ENCODE assay signal across 8 mouse cellular contexts in genomic region chr17:35263523-35263883, GRCm38 (mm10). TPM values are rescaled to one million over a fixed set of nuclear protein-coding genes. Genes with fewer than 3 reads are reported as not detected.
DNase-seq lines count a peak whose midpoint lies in the region; ATAC-seq and TF ChIP-seq lines count a peak whose summit lies in the region.

No protein-coding gene starts in this region.

- H3K4me2 ChIP-seq in forebrain, embryonic 16.5 days (ENCODE audit: low read length): peak overlapping the region; percentile 89
- peak overlapping the region; percentile 97 for H3K4me2 ChIP-seq in limb, embryonic 12.5 days
- H3K4me2 ChIP-seq in neural tube, embryonic 12.5 days (replicated peaks): peak overlapping the region; percentile 96

- TF ChIP-seq CTCF in spleen, adult 2 months (IDR thresholded peaks at IDR 0.05; ENCODE audit: extremely low read depth, insufficient read depth, insufficient read length, insufficient replicate concordance): no peak

- no peak for TF ChIP-seq POLR2A in spleen, adult 2 months (IDR thresholded peaks at IDR 0.05; ENCODE audit: low read depth, low read length)

- ATAC-seq in forebrain, embryonic 16.5 days: no peak
- ATAC-seq in limb, embryonic 12.5 days (ENCODE audit: insufficient number of reproducible peaks, insufficient read depth, low FRiP score, low TSS enrichment, low read depth): no peak
- ATAC-seq in neural tube, embryonic 12.5 days (ENCODE audit: low FRiP score, low read depth): peak; percentile 45
- no peak for ATAC-seq in activated CD4-positive, CD25-positive, alpha-beta regulatory T cell, adult 4 months

- no peak for DNase-seq in spleen, adult 2 months (ENCODE audit: low read depth in 1 of 2, low spot score in 2 of 2)
- DNase-seq in spleen, postnatal 36 days (ENCODE audit: low spot score in 2 of 2): no peak
- DNase-seq in spleen, postnatal 14 days (ENCODE audit: low spot score in 2 of 2): no peak
- no peak for DNase-seq in urinary bladder, postnatal 25 days (ENCODE audit: low spot score)

- H3K9me3 ChIP-seq in forebrain, embryonic 16.5 days (ENCODE audit: control insufficient read depth, low read length): no peaks in the 10 kb centered on the region
- no peaks in the 10 kb centered on the region for H3K9me3 ChIP-seq in limb, embryonic 12.5 days
- H3K9me3 ChIP-seq in neural tube, embryonic 12.5 days: no peaks in the 10 kb centered on the region

- under 1% methylated on average over 31 of the region's 31 CpGs for WGBS in spleen, adult 2 months
- under 1% methylated on average over 26 of the region's 31 CpGs for WGBS in forebrain, embryonic 16.5 days
- WGBS in limb, embryonic 12.5 days: 2% methylated on average over 31 of the region's 31 CpGs
- WGBS in neural tube, embryonic 12.5 days: 3% methylated on average over 31 of the region's 31 CpGs

- H3K9ac ChIP-seq in forebrain, embryonic 16.5 days (replicated peaks; ENCODE audit: low read depth, low read length): peak overlapping the region; percentile 73
- peak overlapping the region; percentile 56; the same call in 1 of the 2 replicates for H3K9ac ChIP-seq in limb, embryonic 12.5 days (replicated peaks)
- peak overlapping the region; percentile 62 for H3K9ac ChIP-seq in neural tube, embryonic 12.5 days

- no peaks in the 10 kb centered on the region for H3K27me3 ChIP-seq in spleen, adult 2 months (ENCODE audit: control insufficient read depth, insufficient read depth, low read length)
- H3K27me3 ChIP-seq in forebrain, embryonic 16.5 days (replicated peaks; ENCODE audit: control insufficient read depth, insufficient read depth, low read length): no peaks in the 10 kb centered on the region; the same call in 1 of the 2 replicates
- peaks cover 78% of the 10 kb centered on the region for H3K27me3 ChIP-seq in limb, embryonic 12.5 days
- H3K27me3 ChIP-seq in neural tube, embryonic 12.5 days (replicated peaks): peaks cover 11% of the 10 kb centered on the region; the same call in 1 of the 2 replicates

- peaks cover 23% of the 10 kb centered on the region; the same call in 1 of the 2 replicates for H3K4me1 ChIP-seq in spleen, adult 2 months (ENCODE audit: control insufficient read depth, insufficient read depth, insufficient read length)
- H3K4me1 ChIP-seq in forebrain, embryonic 16.5 days (replicated peaks; ENCODE audit: control insufficient read depth, insufficient read depth, low read length): peaks cover 6% of the 10 kb centered on the region
- H3K4me1 ChIP-seq in limb, embryonic 12.5 days (replicated peaks): peaks cover 6% of the 10 kb centered on the region
- 0 out of 2 replicates have a peak, but pooled peaks cover 7% of the 10 kb centered on the region for H3K4me1 ChIP-seq in neural tube, embryonic 12.5 days

- H3K27ac ChIP-seq in spleen, adult 2 months (ENCODE audit: insufficient read depth, low read length): peak overlapping the region; percentile 97
- H3K27ac ChIP-seq in forebrain, embryonic 16.5 days (ENCODE audit: low read length): no peak overlapping the region
- H3K27ac ChIP-seq in limb, embryonic 12.5 days: no peak overlapping the region
- no peak overlapping the region for H3K27ac ChIP-seq in neural tube, embryonic 12.5 days

- H3K4me3 ChIP-seq in spleen, adult 2 months (ENCODE audit: extremely low read depth, insufficient read depth, insufficient read length): peak overlapping the region; percentile 67
- peak overlapping the region; percentile 73 for H3K4me3 ChIP-seq in forebrain, embryonic 16.5 days (replicated peaks; ENCODE audit: low read length)
- H3K4me3 ChIP-seq in limb, embryonic 12.5 days (replicated peaks): peak overlapping the region; percentile 69
- peak overlapping the region; percentile 60 for H3K4me3 ChIP-seq in neural tube, embryonic 12.5 days

- peaks cover 28% of the 10 kb centered on the region for H3K36me3 ChIP-seq in spleen, adult 2 months (ENCODE audit: control insufficient read depth, insufficient read depth, low read length)
- no peaks in the 10 kb centered on the region for H3K36me3 ChIP-seq in forebrain, embryonic 16.5 days (ENCODE audit: control insufficient read depth, insufficient read depth)
- no peaks in the 10 kb centered on the region for H3K36me3 ChIP-seq in limb, embryonic 12.5 days
- no peaks in the 10 kb centered on the region for H3K36me3 ChIP-seq in neural tube, embryonic 12.5 days

RNA-seq across cellular contexts. Expression of gene H2-D1, which starts 1.0 kb away (rescaled TPM):
- 1,148 and 1,488 TPM in 2 replicates for polyA plus RNA-seq in spleen, adult 2 months (2012; rRNA removed)
- 48.1 and 65.7 TPM in 2 replicates for polyA plus RNA-seq in forebrain, embryonic 16.5 days (2015; fragmentation: Nextera tagmentation; extraction: Ambion mirVana)
- polyA plus RNA-seq in limb, embryonic 12.5 days (2016; fragmentation: Nextera tagmentation; extraction: Ambion mirVana): 17.8 and 18.8 TPM in 2 replicates
- polyA plus RNA-seq in neural tube, embryonic 12.5 days (2016; fragmentation: Nextera tagmentation; extraction: Ambion mirVana): 55.7 and 58.8 TPM in 2 replicates
- 1,000 to 10,000 TPM; 3,460 to 4,099 TPM for polyA plus RNA-seq in activated CD4-positive, CD25-positive, alpha-beta regulatory T cell, adult 4 months (2017; shearing (Covaris generic))

RNA-seq across cellular contexts. Expression of gene Ddx39b, which starts 22.0 kb away (rescaled TPM):
- 284 and 323 TPM in 2 replicates for polyA plus RNA-seq in spleen, adult 2 months (2012; rRNA removed)
- polyA plus RNA-seq in forebrain, embryonic 16.5 days (2015; fragmentation: Nextera tagmentation; extraction: Ambion mirVana): 466 and 471 TPM in 2 replicates
- 620 and 638 TPM in 2 replicates for polyA plus RNA-seq in limb, embryonic 12.5 days (2016; fragmentation: Nextera tagmentation; extraction: Ambion mirVana)
- 511 and 522 TPM in 2 replicates for polyA plus RNA-seq in neural tube, embryonic 12.5 days (2016; fragmentation: Nextera tagmentation; extraction: Ambion mirVana)
- polyA plus RNA-seq in activated CD4-positive, CD25-positive, alpha-beta regulatory T cell, adult 4 months (2017; shearing (Covaris generic)): 100 to 1,000 TPM; 200 to 247 TPM

RNA-seq across cellular contexts. Expression of gene Nfkbil1, which starts 27.9 kb away (rescaled TPM):
- polyA plus RNA-seq in spleen, adult 2 months (2012; rRNA removed): 16.9 and 29.1 TPM in 2 replicates
- polyA plus RNA-seq in forebrain, embryonic 16.5 days (2015; fragmentation: Nextera tagmentation; extraction: Ambion mirVana): 9.5 and 10.7 TPM in 2 replicates
- 13.3 and 15.5 TPM in 2 replicates for polyA plus RNA-seq in limb, embryonic 12.5 days (2016; fragmentation: Nextera tagmentation; extraction: Ambion mirVana)
- polyA plus RNA-seq in neural tube, embryonic 12.5 days (2016; fragmentation: Nextera tagmentation; extraction: Ambion mirVana): 10.6 and 11.5 TPM in 2 replicates
- polyA plus RNA-seq in activated CD4-positive, CD25-positive, alpha-beta regulatory T cell, adult 4 months (2017; shearing (Covaris generic)): 1 to 10 TPM; 3.4 to 4.4 TPM

RNA-seq across cellular contexts. Expression of gene Atp6v1g2, which starts 30.0 kb away (rescaled TPM):
- polyA plus RNA-seq in spleen, adult 2 months (2012; rRNA removed): 5.0 TPM in 2 replicates
- polyA plus RNA-seq in forebrain, embryonic 16.5 days (2015; fragmentation: Nextera tagmentation; extraction: Ambion mirVana): 46.2 and 64.8 TPM in 2 replicates
- 4.3 and 4.8 TPM in 2 replicates for polyA plus RNA-seq in limb, embryonic 12.5 days (2016; fragmentation: Nextera tagmentation; extraction: Ambion mirVana)
- 26.2 and 28.4 TPM in 2 replicates for polyA plus RNA-seq in neural tube, embryonic 12.5 days (2016; fragmentation: Nextera tagmentation; extraction: Ambion mirVana)
- polyA plus RNA-seq in activated CD4-positive, CD25-positive, alpha-beta regulatory T cell, adult 4 months (2017; shearing (Covaris generic)): 1 to 10 TPM; 2.3 to 4.0 TPM

RNA-seq across cellular contexts. Expression of gene Gm16181, which starts 42.9 kb away (rescaled TPM):
- 0.34 TPM in 1 of 2 replicates, not detected in the other for polyA plus RNA-seq in spleen, adult 2 months (2012; rRNA removed)
- 0.62 TPM in 1 of 2 replicates, not detected in the other for polyA plus RNA-seq in forebrain, embryonic 16.5 days (2015; fragmentation: Nextera tagmentation; extraction: Ambion mirVana)
- polyA plus RNA-seq in limb, embryonic 12.5 days (2016; fragmentation: Nextera tagmentation; extraction: Ambion mirVana): 0.45 and 1.1 TPM in 2 replicates
- not detected in 2 replicates for polyA plus RNA-seq in neural tube, embryonic 12.5 days (2016; fragmentation: Nextera tagmentation; extraction: Ambion mirVana)
- 1 to 10 TPM in 1 of 2 experiments, not detected in 1; 1.8 TPM for polyA plus RNA-seq in activated CD4-positive, CD25-positive, alpha-beta regulatory T cell, adult 4 months (2017; shearing (Covaris generic))

Comparison
In these comparisons a context has a peak if more than half of its experiments do, and no peak if none do; other contexts are left out.
1. RNA of gene H2-D1, which starts 1.0 kb away (polyA plus RNA-seq): 3,460 to 4,099 TPM in activated CD4-positive, CD25-positive, alpha-beta regulatory T cell, adult 4 months and 1,148 to 1,488 TPM in spleen, adult 2 months; 48.1 to 65.7 TPM in forebrain, embryonic 16.5 days, 55.7 to 58.8 TPM in neural tube, embryonic 12.5 days and 17.8 to 18.8 TPM in limb, embryonic 12.5 days; every median in the first group is over 10 times any median in the second.
2. Peak in every context shown above with its lines, with median percentiles within 50 percentile points of each other: H3K4me3 ChIP-seq, H3K4me2 ChIP-seq and H3K9ac ChIP-seq.